Mouse (Mus musculus) megakaryocyte progenitor cell, adult 5-6 weeks (primary cell): ENCODE measurements around the gene Nfkb1. TPM values are rescaled to one million over a fixed set of nuclear protein-coding genes. Genes with fewer than 3 reads are reported as not detected.

Source experiments
- ATAC-seq: replicated peaks from 2 replicates; pipeline ENCODE4 v1.8.0; 2016; ENCODE audit warnings: mild to moderate bottlenecking, moderate TSS enrichment, inconsistent platforms; ENCODE audit not compliant: poor library complexity
- total RNA-seq, 2 experiments: library from RNA; stranded (forward) in 1 of 2; stranded (reverse) in 1 of 2; fragments of 157-497, 149-512 nt in 1 of 2; fragments of 200-1000 nt in 1 of 2; gene quantifications; 2 replicates each; pipeline versions ENCODE4 v1.2.3 to v1.2.4; 2015 to 2017

The Nfkb1 gene
- total RNA-seq, 2 experiments from 2014 or later, result 58.7 to 110 TPM

- no peak for ATAC-seq
These were observed 12.0 kb upstream of the Nfkb1 start for GRCm38 (mm10) chr3:135703307-135703706.

GRCm38 (mm10) chr3:135702658-135703057, 11.3 kb upstream of the Nfkb1 start:
- ATAC-seq, result no peak

- ATAC-seq, result peak; percentile 22; the same call in 1 of the 2 replicates
These were observed 8.3 kb upstream of the Nfkb1 start for GRCm38 (mm10) chr3:135699523-135700264.

GRCm38 (mm10) chr3:135698466-135698975, 7.2 kb upstream of the Nfkb1 start:
- ATAC-seq, result no peak

GRCm38 (mm10) chr3:135696262-135696661, 4.9 kb upstream of the Nfkb1 start:
- peak; percentile 73 for ATAC-seq

GRCm38 (mm10) chr3:135692999-135693398, 1.7 kb upstream of the Nfkb1 start:
- ATAC-seq, result no peak

- peak; percentile 8 for ATAC-seq
These were observed 668 bp downstream of the Nfkb1 start for GRCm38 (mm10) chr3:135690568-135691190.

GRCm38 (mm10) chr3:135689773-135690567, 1.4 kb downstream of the Nfkb1 start:
- ATAC-seq, result no peak

- peak; percentile 11; the same call in 1 of the 2 replicates for ATAC-seq
These were observed 2.2 kb downstream of the Nfkb1 start for GRCm38 (mm10) chr3:135688970-135689772.

GRCm38 (mm10) chr3:135687965-135688364, 3.4 kb downstream of the Nfkb1 start:
- ATAC-seq, result no peak

GRCm38 (mm10) chr3:135686419-135686818, 4.9 kb downstream of the Nfkb1 start:
- peak; percentile 27 for ATAC-seq

- peak; percentile 29; the same call in 1 of the 2 replicates for ATAC-seq
These were observed 8.1 kb downstream of the Nfkb1 start for GRCm38 (mm10) chr3:135683275-135683674.

GRCm38 (mm10) chr3:135682240-135682639, 9.1 kb downstream of the Nfkb1 start:
- no peak for ATAC-seq

GRCm38 (mm10) chr3:135681272-135681783, 10.0 kb downstream of the Nfkb1 start:
- ATAC-seq, result peak; percentile 43

- ATAC-seq, result no peak
These were observed 11.0 kb downstream of the Nfkb1 start for GRCm38 (mm10) chr3:135680213-135680843.

- ATAC-seq, result no peak
These were observed 14.3 kb downstream of the Nfkb1 start for GRCm38 (mm10) chr3:135677064-135677463.

- no peak for ATAC-seq
These were observed 15.0 kb downstream of the Nfkb1 start for GRCm38 (mm10) chr3:135676364-135676763.

GRCm38 (mm10) chr3:135675480-135675879, 15.9 kb downstream of the Nfkb1 start:
- ATAC-seq, result peak; percentile 49; the same call in 1 of the 2 replicates

GRCm38 (mm10) chr3:135674716-135675392, 16.5 kb downstream of the Nfkb1 start:
- no peak for ATAC-seq
